Mouse (Mus musculus): Measurements from ENCODE around the gene Dnm3.
A peak's percentile ranks its signal among the peaks of the same experiment; 100 is the strongest.

Dnm3 gene

DNA sequence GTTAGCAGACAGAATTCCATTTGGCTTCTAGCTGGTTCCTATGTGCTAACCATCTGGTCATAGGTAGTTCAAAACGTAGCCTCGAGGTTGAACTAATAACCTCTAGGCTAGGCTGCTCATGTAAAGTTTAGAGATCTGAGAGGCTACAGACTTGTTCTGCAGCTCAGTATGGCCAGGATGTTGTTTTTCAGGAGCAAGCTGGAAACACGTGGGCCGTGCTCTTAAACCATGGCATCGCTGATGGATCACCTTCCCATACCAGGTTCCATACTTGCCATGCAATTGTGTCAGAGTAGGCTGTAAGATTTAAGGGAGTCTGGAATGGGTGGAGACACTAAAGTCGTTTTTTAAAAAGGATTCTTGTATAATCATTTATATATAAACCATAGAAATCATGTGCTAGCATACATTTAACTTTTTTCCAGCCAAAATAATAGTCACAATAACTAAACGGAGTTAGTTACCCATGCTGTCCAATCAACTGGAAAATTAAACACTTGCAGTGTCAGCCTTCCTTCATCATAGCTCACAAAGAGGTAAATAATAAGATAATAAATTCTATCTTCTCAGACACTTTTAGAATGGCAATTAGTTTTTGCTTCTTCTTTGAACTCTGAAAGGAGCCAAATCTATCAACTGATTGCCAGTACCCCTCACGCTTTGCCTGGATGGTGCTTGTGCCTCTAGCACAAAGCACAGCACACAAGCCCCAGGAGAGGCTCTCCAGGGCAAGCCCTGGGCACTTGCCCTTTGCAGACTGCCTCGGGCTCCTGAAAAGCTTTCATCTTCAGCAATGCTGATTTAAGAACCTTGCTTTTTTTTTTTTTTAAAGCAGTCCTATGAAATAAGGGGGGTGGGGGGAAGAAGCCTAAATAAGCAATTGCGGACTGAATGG lies 486.9 kb downstream of the Dnm3 start:
- DNase-seq (ENCODE audit: low read depth): no peak

DNA sequence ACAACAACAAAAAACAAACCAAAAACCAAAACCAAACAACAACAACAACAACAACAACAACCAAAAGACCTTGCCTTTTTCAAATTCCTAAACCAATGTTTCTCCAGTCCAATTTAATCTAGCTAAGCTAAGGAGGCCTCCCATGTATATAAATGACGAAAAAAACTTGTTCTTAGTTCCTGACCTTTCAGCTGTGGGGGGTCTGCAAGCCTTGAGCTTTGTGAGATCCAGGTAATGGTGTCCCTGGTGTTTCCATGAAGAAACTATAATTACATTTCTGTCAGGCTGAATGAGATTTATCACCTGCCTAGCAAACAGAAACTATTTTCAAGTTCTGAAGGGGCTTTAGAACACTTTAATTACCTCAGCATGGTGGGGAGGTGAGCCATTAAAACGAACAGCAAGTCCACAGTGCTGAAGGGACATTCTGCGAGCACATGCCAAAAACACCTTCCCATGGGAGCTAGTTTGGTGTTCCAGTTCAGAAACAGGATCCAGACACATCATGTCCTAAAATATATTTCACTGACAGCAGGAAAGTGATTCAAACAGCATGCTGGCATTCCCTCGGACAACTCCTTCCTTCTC lies 493.8 kb downstream of the Dnm3 start:
- no peak for DNase-seq (ENCODE audit: low read depth)

DNA sequence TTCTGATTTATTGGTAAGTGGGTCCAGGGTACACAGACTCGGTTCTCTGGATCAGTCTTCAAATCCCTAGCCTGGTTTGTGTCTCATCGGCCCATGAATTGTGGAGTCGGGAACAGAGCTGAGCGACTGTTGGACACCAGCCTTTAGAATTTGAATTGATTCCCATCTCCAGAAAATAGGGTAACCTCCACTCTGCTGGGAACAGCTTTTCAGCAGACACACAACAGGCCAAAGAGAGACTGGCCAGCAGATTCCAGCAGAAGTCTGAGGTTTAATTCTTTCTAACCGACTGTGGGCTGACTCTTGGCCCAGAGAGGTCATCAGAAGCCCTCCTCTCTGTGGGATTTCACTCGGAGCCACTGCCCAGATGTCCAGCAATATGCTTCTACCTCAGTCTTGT lies 494.4 kb downstream of the Dnm3 start:
- DNase-seq (ENCODE audit: low read depth): no peak

DNA sequence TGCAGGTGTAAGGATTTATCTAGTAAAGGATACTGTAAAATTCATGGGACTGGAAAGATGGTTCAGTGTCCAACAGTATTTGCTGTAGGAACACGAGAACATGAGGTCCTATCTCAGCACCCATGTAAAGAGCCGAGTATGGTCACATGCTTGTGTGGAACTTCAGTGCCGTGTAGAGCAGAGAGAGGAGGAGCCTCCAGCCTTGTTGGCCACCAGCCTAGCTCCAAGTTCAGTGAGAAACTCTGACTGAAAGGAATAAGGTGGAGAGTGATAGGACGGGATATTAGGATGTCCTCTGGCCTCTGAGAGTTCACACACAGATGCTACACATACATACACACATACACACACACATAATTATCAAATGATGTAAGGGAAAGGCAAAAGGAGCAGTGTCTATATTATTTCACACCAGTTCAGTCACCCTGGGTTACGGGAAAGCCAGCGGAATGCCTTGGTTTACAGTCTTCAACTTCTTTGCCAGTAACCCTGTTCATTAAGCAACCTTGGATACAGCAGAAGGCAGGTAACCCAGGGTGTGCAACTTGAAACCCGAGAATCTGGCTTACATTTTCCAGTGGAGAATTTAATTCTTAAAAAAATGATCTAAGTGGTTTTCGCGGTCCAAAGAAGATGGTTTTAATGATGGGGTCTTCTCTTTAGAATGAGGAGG lies 497.1 kb downstream of the Dnm3 start:
- DNase-seq (ENCODE audit: low read depth): no peak

DNA sequence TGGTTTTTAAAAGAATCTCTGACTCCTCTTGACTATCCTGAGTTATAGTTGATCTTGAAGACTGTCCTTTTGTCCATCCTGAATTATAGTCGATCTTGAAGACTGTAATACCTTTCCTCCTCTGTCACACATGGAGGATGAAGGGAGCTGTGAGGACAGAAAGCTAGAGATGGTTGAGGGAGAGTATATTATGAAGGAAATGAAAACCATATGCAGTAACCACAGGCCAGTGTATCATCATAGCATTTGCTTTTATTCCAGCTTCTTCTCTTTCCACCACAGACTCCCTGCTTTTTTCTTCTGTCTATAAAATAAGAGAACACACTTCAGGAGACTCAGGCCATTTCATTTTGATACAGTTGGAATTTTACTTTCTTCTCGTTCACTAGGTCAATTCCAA lies 497.8 kb downstream of the Dnm3 start:
- no peak for DNase-seq (ENCODE audit: low read depth)

DNA sequence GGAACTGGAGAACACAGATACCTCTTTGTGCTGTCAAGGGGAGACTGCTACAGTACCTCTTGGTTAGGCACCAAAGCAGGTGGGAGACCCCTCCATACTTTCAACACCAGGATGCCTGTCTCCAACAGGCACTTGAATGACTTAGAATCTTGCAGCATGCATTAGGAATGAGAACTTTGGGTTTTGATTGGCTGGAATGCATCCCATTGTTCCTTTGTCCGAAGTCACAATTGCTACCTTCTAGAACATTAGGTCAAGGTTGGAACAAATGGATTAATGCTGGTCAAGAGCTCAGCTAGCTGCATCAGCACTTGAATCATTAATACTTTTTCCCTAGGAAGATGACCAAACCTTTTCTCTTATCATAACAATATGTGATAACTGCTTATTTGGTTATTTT lies 498.3 kb downstream of the Dnm3 start, which contains the start of gene 4930558K02Rik:
TSS of gene 4930558K02Rik (minus strand) at position 101 of the 400 bp plus-strand sequence.
- DNase-seq (ENCODE audit: low read depth): no peak

DNA sequence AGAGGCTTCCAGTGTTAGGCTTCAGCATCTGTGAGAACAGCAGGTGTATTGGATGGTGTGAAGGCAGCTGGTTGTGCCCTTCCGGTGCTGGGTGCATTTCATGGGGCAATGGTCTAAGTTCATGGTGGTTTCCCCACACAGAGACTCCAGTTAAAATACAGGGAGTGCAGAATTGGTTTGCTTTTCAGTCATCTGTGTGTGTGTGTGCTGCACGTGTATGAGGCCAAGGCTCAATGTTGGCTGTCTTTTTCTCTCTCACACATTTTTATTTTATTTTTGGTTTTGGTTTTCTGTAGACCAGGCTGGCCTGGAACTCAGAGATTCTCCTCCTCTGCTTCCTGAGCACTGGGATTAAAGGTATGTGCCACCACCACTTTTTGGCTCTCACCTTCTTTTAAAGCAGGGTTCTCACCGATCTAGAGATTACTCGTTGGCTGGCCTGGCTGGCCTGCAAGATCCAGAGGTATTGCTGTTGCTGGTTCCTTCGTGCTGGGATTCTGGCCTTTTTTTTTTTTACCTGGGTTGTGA lies 499.6 kb downstream of the Dnm3 start:
- DNase-seq (ENCODE audit: low read depth): no peak

DNA sequence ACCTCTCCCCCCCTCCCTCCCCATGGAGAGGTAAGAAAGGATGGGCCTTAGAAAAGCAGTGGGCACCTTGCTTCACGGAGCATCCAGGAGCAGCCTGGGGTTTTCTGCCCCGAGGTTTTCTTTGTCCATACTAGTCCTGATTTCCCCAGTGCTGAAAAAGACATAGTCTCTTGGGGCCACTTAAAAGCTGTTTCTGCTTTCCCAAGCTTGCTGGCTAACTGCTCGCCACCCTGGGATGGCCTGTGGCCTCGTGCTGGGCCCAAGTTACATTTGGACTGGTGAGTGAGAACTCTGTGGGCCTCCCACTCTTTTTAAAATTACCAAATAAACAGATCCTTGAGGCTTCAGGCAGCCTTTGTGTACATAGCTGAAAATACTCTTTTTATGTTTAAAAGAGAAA lies 500.5 kb downstream of the Dnm3 start:
- no peak for DNase-seq (ENCODE audit: low read depth)

DNA sequence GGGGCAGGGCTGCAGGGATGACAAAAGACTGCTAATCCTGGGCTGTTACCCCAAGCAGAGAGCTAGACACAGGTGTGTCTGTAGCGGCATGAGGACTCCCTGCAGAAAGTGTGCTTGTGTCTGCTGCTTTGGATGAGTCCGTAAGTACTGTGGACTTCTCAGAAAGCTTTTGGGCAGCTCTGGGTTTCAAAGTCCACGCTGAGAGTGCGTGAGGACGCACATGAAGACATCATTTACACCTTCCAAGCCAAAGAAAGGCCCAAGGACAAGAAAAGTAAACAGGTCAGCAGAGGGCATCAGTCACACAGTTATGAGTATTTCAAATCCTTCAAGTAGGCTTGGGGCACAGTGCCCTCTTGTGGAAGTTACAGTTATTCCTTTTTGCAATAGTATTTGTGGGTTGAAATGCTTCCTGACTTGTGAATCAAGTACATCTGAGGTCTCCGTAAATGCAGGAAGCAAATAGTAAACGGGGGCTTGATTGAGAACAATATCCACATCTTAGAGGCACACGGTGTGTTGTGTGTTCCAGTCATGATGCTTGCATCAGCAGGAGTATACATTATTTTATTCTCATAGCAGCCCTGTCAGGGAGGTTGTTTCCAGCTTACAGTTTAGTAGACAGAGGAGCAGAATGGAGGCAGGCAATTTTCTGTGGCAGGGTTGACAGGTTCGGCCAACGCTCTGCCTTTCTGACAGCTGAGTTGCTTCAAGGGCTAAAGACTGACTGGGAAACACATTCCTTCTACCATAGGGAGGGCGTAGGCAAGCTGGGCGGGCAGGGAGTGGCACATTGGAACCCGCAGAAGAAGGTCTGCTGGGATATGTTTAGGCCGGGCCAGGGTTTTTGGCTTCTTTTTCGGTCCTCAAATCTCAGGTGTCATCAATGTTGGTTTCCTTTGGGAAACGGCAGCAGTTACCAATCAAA lies 501.3 kb downstream of the Dnm3 start:
- peak; percentile 92 for DNase-seq (ENCODE audit: low read depth)

DNA sequence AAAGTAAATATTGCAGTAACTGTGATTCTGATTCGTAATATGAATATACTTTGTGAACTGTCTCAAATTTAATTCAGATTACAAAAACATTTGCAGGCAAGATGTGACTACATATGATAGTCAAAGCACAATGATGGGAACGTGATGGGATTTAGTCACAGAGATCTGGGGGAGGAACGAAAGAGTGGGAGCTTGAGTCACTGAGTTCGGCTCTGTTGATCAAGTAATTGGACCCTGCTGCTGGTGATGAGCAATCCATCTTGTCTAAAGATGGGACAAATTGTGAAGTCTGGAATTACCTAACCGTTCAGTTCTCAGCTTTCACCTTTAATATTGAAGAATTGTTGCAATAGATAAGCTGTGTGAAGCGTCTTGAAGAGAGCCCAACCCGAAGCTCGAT lies 505.6 kb downstream of the Dnm3 start:
- DNase-seq (ENCODE audit: low read depth): no peak

DNA sequence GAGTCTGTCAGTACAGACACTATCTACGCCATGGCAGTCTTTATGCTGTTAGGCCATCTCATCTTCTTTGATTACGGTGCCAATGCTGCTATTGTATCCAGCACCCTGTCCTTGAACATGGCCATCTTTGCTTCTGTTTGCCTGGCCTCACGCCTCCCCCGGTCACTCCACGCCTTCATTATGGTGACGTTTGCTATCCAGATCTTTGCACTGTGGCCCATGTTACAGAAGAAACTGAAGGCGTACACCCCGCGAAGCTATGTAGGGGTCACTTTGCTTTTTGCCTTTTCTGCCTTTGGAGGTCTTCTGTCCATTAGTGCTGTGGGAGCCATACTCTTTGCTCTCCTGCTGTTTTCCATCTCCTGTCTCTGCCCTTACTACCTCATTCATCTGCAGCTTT lies 507.0 kb downstream of the Dnm3 start:
- no peak for DNase-seq (ENCODE audit: low read depth)

DNA sequence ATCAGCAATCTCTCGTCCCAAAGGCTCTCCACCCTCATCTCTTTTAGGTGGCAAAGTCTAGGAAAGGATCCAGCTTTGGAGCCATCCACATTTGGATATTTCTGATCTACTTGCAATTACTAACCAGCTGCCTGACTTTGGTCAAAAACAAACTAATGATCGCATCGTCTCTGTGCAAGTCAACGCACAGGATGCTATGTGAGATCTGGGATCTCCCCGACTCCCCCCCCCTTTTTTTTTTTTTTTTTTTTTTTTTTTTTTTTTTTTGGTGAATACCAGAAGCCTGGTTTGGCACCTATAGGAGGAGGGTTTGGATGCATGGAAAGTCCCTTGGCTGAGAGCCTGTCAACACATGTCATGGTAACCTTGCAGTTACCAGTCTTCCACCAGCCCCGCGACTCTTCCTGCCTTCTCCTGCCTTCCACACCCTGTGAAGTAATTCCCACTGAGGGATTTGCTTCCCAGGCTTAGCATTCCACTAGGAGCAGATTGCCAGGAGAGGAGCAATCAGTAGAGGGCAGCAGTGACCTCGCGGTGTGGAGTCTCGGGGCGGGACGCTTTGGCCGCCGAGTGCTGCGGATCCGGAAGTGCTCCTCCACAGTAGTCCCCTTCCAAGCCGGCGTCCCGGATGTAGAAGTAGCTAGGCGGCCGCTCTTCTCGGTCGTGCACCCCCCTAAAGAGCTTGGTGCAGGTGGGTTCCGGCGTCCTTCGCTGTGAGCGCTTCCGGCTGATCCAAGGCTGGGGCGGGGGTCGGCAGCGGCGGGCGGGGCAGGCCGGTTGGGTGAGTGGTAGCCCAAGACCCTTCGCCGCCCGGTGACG lies 509.0 kb downstream of the Dnm3 start, which contains the start of gene Pigc:
TSS of gene Pigc (plus strand) at position 598 of the 819 bp plus-strand sequence.
- DNase-seq (ENCODE audit: low read depth): peak; percentile 84

DNA sequence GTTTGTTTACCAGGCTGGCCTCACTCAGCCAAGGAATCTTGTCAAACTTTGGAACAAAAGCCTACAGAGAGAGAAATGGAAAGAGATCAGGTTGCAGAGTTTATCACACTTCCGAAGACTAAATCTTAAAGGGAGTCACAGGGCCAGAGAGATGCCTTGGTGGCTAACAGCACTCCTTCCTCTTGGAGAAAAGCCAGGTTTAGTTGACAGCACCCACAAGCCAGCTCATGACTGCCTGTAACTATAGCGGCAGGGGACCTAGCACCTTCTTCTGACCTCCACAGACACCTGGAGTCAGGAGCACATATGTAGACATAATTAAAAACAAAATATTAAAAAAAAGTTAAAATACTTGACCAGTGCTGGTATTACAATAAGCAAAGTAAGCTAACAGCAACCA lies 509.9 kb downstream of the Dnm3 start:
- no peak for DNase-seq (ENCODE audit: low read depth)

DNA sequence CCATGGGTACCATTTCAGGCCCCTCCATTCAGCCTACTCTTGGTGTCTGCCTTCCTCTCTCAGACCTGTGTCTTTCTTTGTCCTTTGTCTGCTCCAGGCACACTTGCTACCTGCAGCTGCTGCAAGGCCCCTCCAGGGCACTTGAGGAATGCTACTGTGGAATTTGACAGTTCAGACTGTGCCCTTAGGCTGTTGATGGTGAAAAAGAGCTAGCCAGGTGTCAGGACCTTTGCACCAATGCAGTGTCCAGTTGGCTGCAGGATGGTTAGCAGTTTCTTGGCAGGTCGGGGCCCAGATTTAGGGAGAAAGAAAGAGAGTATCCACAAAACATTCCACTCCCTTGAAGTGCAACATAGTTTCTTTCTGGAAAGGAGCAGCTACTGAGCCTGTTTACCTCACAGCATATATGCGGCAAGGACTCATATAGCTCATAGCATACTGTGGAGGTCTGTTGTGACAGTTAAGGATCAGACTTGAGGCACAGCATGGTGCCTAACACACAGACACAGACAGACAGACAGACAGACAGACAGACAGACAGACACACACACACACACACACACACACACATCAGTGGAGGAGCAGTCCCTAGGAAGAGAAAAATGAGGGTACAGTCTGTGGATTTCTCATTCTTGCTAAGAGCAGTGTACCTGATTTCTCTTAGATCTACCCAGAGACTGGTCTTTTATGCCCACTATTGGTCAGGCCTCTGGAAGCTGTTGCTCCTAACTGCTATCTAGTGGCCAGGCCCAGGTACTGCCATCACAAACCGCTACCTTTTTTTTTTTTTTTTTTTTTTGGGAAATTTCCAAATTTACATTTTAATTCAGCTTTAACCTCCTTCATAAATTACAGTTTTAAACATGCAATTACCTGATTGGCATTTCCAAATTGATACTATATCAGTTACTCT lies 515.1 kb downstream of the Dnm3 start:
- DNase-seq (ENCODE audit: low read depth): peak; percentile 61

DNA sequence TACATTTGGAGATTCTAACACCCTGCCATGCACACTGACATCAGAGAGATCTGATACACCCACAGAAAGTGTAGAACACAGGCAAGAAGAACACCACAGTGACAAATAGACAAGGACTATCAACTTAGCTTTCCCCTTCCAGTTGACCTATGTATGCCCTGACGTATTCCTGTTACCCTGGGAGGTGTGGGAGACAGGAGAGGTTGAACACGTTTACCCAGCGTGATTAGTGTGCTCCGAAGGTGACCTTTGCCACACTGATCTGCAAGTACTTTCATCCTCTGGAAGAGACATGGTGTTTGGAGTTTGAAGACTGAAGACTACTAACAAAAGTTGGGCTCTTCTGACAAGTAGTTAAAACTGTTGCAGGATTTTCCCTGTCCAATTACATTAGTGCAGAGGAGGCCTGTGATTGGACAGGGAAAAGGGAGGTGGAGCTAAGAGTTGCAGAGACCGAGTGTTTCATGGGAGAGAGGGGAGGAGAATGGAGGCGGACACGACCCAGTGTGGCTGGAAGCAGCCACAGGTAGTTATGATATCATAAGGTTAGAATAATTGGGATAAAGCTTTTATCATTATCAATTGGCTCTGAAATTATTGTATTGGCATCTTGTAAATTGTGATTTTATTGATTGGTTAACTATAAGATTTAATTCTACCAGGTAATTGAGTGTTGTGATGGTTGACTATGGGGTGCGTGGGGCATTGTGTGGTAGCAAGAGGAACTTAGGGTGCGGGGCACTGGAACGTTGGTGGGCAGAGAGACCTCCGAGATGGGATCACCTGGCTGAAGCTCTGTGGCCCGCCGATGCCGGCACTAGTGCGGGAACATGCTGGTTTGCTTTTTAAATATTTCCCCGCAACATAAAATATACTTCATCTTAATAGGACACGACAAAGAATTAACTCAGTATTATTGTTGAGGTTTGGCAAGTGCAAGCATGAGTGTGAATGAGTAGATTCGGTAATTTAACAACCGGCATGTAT lies 519.6 kb downstream of the Dnm3 start:
- DNase-seq (ENCODE audit: low read depth): no peak

DNA sequence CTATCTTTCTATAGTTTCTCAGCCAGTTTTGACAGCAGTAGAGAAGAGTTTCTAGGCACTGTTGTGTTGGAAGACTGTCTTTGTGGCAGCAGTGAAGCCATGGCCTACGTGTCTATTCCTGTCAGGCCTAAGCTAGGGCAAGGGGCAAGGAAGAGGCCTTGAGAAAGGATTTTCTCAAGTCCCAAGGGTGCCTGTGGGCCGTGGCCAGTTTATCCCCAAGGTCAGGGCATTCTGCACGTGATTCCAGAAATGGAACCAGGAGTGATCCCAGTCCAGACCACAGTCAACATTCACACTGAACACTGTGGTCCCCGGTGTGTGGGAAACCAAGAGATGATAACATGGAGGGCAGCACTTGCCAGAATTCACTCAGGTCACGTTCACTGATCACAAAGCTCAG lies 522.0 kb downstream of the Dnm3 start:
- no peak for DNase-seq (ENCODE audit: low read depth)

DNA sequence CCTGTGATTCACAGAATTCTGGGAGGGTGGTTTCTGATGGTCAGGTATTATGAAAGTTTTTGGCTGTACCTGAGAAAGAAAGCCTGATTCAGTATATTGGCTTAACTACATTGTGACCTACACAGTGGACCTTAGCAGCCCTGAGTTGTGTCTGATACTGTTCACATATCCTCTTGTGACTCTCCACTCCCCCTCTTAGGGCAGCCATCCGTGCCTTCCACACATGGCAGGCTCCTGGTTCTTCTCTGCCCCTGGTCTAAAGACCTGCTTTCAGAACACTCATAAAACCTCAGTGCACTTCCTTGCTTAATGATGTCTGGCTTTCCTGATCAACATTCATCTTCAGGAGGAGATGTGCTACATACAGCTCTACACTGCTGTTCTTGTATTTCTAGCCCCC lies 525.2 kb downstream of the Dnm3 start:
- no peak for DNase-seq (ENCODE audit: low read depth)

DNA sequence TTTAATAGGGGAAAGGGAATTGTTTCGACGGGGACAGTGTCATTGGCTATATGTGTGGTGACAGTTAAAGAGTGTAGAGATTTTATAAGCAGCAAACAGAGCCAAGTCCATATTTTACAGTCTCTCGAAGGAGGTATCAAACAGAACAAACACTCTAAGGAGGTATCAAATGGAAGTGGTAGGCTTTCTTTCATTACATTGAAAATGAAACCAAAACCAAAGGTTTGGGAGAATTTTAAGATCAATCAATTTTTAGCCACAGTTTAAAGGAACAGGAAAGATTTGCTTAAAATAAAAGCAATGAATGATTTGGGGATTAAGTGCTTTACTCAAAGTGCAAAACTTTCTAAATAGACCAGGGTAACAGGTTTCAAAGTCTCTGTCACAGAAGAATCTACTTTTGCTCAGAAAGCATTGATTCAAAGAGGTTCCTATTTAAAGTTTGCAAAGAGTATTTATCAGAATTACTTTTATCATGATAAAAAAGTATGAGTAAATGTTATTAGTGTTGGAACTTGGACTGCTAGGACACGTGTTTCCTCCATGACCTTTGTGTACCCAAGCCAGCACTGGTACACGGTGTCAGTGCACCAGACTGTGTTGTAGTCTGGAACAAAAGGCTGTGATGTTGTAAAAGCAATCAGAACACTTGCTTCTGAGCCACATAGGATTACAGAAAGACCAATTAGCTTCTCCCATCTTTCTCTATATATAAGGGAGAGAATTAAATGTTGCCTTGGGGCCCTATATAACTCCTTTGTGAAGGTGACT lies 526.6 kb downstream of the Dnm3 start:
- peak; percentile 48 for DNase-seq (ENCODE audit: low read depth)
